Mouse (Mus musculus) forebrain, postnatal 0 days (tissue): Measurements from ENCODE around the gene Cyp2ab1. TPM values are rescaled to one million over a fixed set of nuclear protein-coding genes. Genes with fewer than 3 reads are reported as not detected.

Experiments
- ATAC-seq: fragments of 200-750 bp; cut with Nextera tagmentation; 2 replicates; pipeline ENCODE4 v1.8.0; 2017; ENCODE audit warnings: mild to moderate bottlenecking, moderate library complexity
- DNase-seq: peaks from one replicate; pipeline ENCODE4 v3.0.0-alpha.2; 2015
- H3K27ac ChIP-seq: fragments of 300-500 bp; sonication (generic); 2 replicates; pipeline ENCODE4 v1.5.1; 2014; ENCODE audit warnings: low read depth, mild to moderate bottlenecking, antibody characterized with exemption, low read length, moderate library complexity, mixed read lengths
- H3K27me3 ChIP-seq: fragments of 300-500 bp; sonication (generic); 2 replicates; pipeline ENCODE4 v1.6.1; 2014; ENCODE audit warnings: mild to moderate bottlenecking, low read length, mixed read lengths; ENCODE audit not compliant: insufficient read depth
- H3K36me3 ChIP-seq: fragments of 300-500 bp; sonication (generic); 2 replicates; pipeline ENCODE4 v1.6.1; 2014; ENCODE audit warnings: mild to moderate bottlenecking, moderate library complexity; ENCODE audit not compliant: insufficient read depth
- H3K4me1 ChIP-seq: fragments of 300-500 bp; sonication (generic); 2 replicates; pipeline ENCODE4 v1.6.1; 2014; ENCODE audit warnings: antibody characterized with exemption; ENCODE audit not compliant: insufficient read depth
- H3K4me2 ChIP-seq: fragments of 300-500 bp; sonication (generic); 2 replicates; pipeline ENCODE4 v1.6.1; 2014; ENCODE audit warnings: low read depth, mild to moderate bottlenecking, moderate library complexity
- H3K4me3 ChIP-seq: fragments of 300-500 bp; sonication (generic); 2 replicates; pipeline ENCODE4 v1.5.1; 2014; ENCODE audit warnings: low read depth, low read length, mixed read lengths
- H3K9ac ChIP-seq: fragments of 300-500 bp; sonication (generic); 2 replicates; pipeline ENCODE4 v1.6.1; 2014; ENCODE audit warnings: mild to moderate bottlenecking
- H3K9me3 ChIP-seq: fragments of 300-500 bp; sonication (generic); 2 replicates; pipeline ENCODE4 v1.6.1; 2016; ENCODE audit warnings: low read length
- CTCF ChIP-seq: sonication (generic); IDR thresholded peaks from 2 replicates; pipeline ENCODE4 v1.5.1; 2016; ENCODE audit warnings: antibody characterized with exemption, control low read depth, low read depth
- WGBS: fragments of 180-500 bp; shearing (Covaris S2); extraction: QIAGEN DNeasy Blood & Tissue Kit; methylation state at CpG from one replicate; pipeline ENCODE4 v1.1.7; 2014; 5-methylcytosine and 5-hydroxymethylcytosine counted together
- polyA plus RNA-seq: library from polyadenylated mRNA; unstranded; fragments of >200 nt; fragmentation: Nextera tagmentation; extraction: Ambion mirVana; gene quantifications from 2 replicates; pipeline ENCODE4 v1.2.1, GENCODE M21; 2015
- total RNA-seq: library from RNA; depleted of rRNA; stranded (reverse); fragments of >200 nt; gene quantifications from 2 replicates; pipeline ENCODE4 v1.2.3, GENCODE M21; 2014; rRNA removed

Gene Cyp2ab1
- total and polyA plus RNA-seq, 2 experiments from 2014 or later = not detected

GRCm38 (mm10) chr16:20271339-20271738, 53.9 kb downstream of the Cyp2ab1 start:
- 88% methylated on average over 4 of the region's 4 CpGs for WGBS
- no peak for TF ChIP-seq CTCF
- ATAC-seq = no peak

GRCm38 (mm10) chr16:20265089-20265488, 60.1 kb downstream of the Cyp2ab1 start:
- Histone ChIP-seq H3K36me3 (no peaks in the 10 kb centered on the region), H3K9me3 (no peaks in the 10 kb centered on the region), H3K9ac (no peak overlapping the region), H3K4me2 (no peak overlapping the region), H3K4me3 (no peak overlapping the region), H3K4me1 (no peaks in the 10 kb centered on the region), H3K27ac (no peak overlapping the region), H3K27me3 (no peaks in the 10 kb centered on the region)
- ATAC-seq (no peak), DNase-seq (no peak)
- 84% methylated on average over 7 of the region's 7 CpGs for WGBS
- no peak for TF ChIP-seq CTCF

More at GRCm38 (mm10) chr16:20271339-20271738, 53.9 kb downstream of the Cyp2ab1 start:
- H3K27ac ChIP-seq = no peak overlapping the region
- DNase-seq = no peak
- no peak overlapping the region for H3K9ac ChIP-seq
- no peak overlapping the region for H3K4me3 ChIP-seq
- H3K9me3 ChIP-seq = no peaks in the 10 kb centered on the region
- H3K4me2 ChIP-seq = no peak overlapping the region
- H3K27me3 ChIP-seq = no peaks in the 10 kb centered on the region
- H3K4me1 ChIP-seq = no peaks in the 10 kb centered on the region
- no peaks in the 10 kb centered on the region for H3K36me3 ChIP-seq

Other genes with a start within 250 kb of the Cyp2ab1 start
- gene Klhl24, start 227.9 kb downstream of the Cyp2ab1 start, total RNA-seq = 97.9 and 130 TPM in 2 replicates
- 32.2 and 43.1 TPM in 2 replicates for gene Klhl24, start 227.9 kb downstream of the Cyp2ab1 start, polyA plus RNA-seq
- 36.0 and 43.9 TPM in 2 replicates for gene Yeats2, start 184.3 kb downstream of the Cyp2ab1 start, total RNA-seq
- 5.6 and 10.1 TPM in 2 replicates for gene Yeats2, start 184.3 kb downstream of the Cyp2ab1 start, polyA plus RNA-seq
- 4.8 and 7.2 TPM in 2 replicates for gene Map6d1, start 84.0 kb downstream of the Cyp2ab1 start, total RNA-seq
- gene Map6d1, start 84.0 kb downstream of the Cyp2ab1 start, polyA plus RNA-seq = 2.7 and 4.2 TPM in 2 replicates
- 32.7 and 39.2 TPM in 2 replicates for gene Parl, start 23.0 kb downstream of the Cyp2ab1 start, total RNA-seq
- 90.9 and 91.2 TPM in 2 replicates for gene Parl, start 23.0 kb downstream of the Cyp2ab1 start, polyA plus RNA-seq
- 74.3 and 79.8 TPM in 2 replicates for gene Abcc5, start 101.0 kb upstream of the Cyp2ab1 start, total RNA-seq
- gene Abcc5, start 101.0 kb upstream of the Cyp2ab1 start, polyA plus RNA-seq = 58.7 and 71.6 TPM in 2 replicates
- 91.3 and 102 TPM in 2 replicates for gene Eif2b5, start 173.4 kb upstream of the Cyp2ab1 start, total RNA-seq
- gene Eif2b5, start 173.4 kb upstream of the Cyp2ab1 start, polyA plus RNA-seq = 70.8 and 77.6 TPM in 2 replicates
- 21.1 and 28.6 TPM in 2 replicates for gene Dvl3, start 191.6 kb upstream of the Cyp2ab1 start, total RNA-seq
- 23.9 and 25.8 TPM in 2 replicates for gene Dvl3, start 191.6 kb upstream of the Cyp2ab1 start, polyA plus RNA-seq
- 958 and 994 TPM in 2 replicates for gene Ap2m1, start 210.1 kb upstream of the Cyp2ab1 start, total RNA-seq
- gene Ap2m1, start 210.1 kb upstream of the Cyp2ab1 start, polyA plus RNA-seq = 1,434 and 1,486 TPM in 2 replicates
- gene Abcf3, start 223.2 kb upstream of the Cyp2ab1 start, total RNA-seq = 71.7 and 72.7 TPM in 2 replicates
- 58.0 and 60.3 TPM in 2 replicates for gene Abcf3, start 223.2 kb upstream of the Cyp2ab1 start, polyA plus RNA-seq